Comparison of ENCODE assay signal across 11 mouse cellular contexts in the genomic region with DNA sequence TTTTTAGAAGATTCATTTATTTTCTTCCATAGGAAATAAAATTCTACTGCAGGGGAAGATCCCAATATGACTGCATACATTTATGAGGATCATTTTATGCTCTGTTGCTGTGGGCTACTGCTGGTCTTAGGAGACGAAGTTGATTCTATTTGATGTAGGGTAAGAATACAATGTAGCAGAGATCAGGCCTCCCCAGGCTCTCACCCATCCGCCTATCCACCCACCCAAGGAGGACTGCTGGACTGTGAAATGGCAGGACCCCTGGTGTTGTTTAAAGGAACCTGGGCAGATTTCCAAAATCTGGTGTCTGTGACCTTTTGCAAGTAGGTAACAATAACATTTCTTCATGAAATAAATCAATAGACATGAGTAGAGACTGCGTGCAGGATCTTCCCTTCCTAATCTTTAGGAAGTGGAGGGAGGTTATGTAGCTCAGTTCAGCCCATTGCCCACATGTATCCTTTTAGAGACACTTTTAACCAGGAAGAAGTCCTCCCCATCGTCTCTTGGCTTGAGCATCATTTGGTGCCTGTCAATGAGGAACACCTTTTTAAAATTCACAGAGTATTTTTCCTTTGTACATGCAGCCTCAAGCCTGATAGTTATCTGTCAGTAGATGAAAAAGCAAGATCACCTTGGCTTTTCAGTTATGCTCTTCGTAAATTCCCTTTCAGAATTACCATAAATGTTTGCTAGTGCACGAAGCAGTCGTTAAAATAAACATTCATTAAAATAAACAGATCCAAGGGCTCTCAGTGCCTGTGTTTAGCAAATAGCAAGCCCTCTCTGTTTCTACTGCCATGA.
DNase-seq lines count a peak whose midpoint lies in the region; ATAC-seq lines count a peak whose summit lies in the region.
"Had no signal": no experiment of that assay in that cellular context is flagged by ENCODE, and none has a peak within 500 bp of the region (broad histone marks: within the 10 kb centered on the region; RNA-seq: fewer than 3 reads in every experiment).

No protein-coding gene starts in this region.

- H3K4me3 ChIP-seq in kidney, embryonic 15.5 days (replicated peaks) = no peak overlapping the region
- no peak overlapping the region for H3K4me3 ChIP-seq in forebrain, embryonic 14.5 days (ENCODE audit: low read depth, low read length)
- H3K4me3 ChIP-seq in limb, embryonic 10.5 days = no peak overlapping the region
- H3K4me3 ChIP-seq in neural tube, embryonic 13.5 days = no peak overlapping the region
- H3K4me3 ChIP-seq: liver, embryonic 12.5 days; megakaryocyte, embryonic 14.5 days had no signal

- H3K36me3 ChIP-seq in kidney, embryonic 15.5 days = no peaks in the 10 kb centered on the region
- H3K36me3 ChIP-seq in forebrain, embryonic 14.5 days (ENCODE audit: control insufficient read depth, insufficient read depth, low read length) = no peaks in the 10 kb centered on the region
- no peaks in the 10 kb centered on the region for H3K36me3 ChIP-seq in limb, embryonic 10.5 days
- no peaks in the 10 kb centered on the region for H3K36me3 ChIP-seq in neural tube, embryonic 13.5 days
- H3K36me3 ChIP-seq: liver, embryonic 12.5 days had no signal

- no peaks in the 10 kb centered on the region for H3K9me3 ChIP-seq in kidney, embryonic 15.5 days (replicated peaks)
- no peaks in the 10 kb centered on the region for H3K9me3 ChIP-seq in forebrain, embryonic 14.5 days (replicated peaks; ENCODE audit: control insufficient read depth, low read length)
- H3K9me3 ChIP-seq in limb, embryonic 10.5 days (replicated peaks) = no peaks in the 10 kb centered on the region
- no peaks in the 10 kb centered on the region for H3K9me3 ChIP-seq in neural tube, embryonic 13.5 days
- H3K9me3 ChIP-seq: liver, embryonic 12.5 days had no signal

- no peaks in the 10 kb centered on the region for H3K27me3 ChIP-seq in kidney, embryonic 15.5 days
- no peaks in the 10 kb centered on the region for H3K27me3 ChIP-seq in forebrain, embryonic 14.5 days (replicated peaks; ENCODE audit: control insufficient read depth, insufficient read depth, low read length)
- no peaks in the 10 kb centered on the region for H3K27me3 ChIP-seq in limb, embryonic 10.5 days (ENCODE audit: low read depth, poor library complexity, severe bottlenecking)
- no peaks in the 10 kb centered on the region for H3K27me3 ChIP-seq in neural tube, embryonic 13.5 days
- H3K27me3 ChIP-seq: liver, embryonic 12.5 days; megakaryocyte, embryonic 14.5 days had no signal

- H3K4me1 ChIP-seq in kidney, embryonic 15.5 days = peaks cover 22% of the 10 kb centered on the region
- H3K4me1 ChIP-seq in forebrain, embryonic 14.5 days (ENCODE audit: control insufficient read depth, insufficient read depth, low read length) = peaks cover 17% of the 10 kb centered on the region
- peaks cover 54% of the 10 kb centered on the region for H3K4me1 ChIP-seq in limb, embryonic 10.5 days
- peaks cover 27% of the 10 kb centered on the region for H3K4me1 ChIP-seq in neural tube, embryonic 13.5 days (replicated peaks)
- H3K4me1 ChIP-seq: liver, embryonic 12.5 days; megakaryocyte, embryonic 14.5 days had no signal

- peak overlapping the region; percentile 63 for H3K27ac ChIP-seq in kidney, embryonic 15.5 days
- H3K27ac ChIP-seq in forebrain, embryonic 14.5 days (ENCODE audit: low read depth, low read length) = no peak overlapping the region
- H3K27ac ChIP-seq in limb, embryonic 10.5 days = peak overlapping the region; percentile 93
- peak overlapping the region; percentile 78 for H3K27ac ChIP-seq in neural tube, embryonic 13.5 days (replicated peaks)
- H3K27ac ChIP-seq: liver, embryonic 12.5 days had no signal

- WGBS in kidney, embryonic 15.5 days = 28% methylated on average over 7 of the region's 7 CpGs
- 30% methylated on average over 7 of the region's 7 CpGs for WGBS in forebrain, embryonic 14.5 days
- WGBS in limb, embryonic 10.5 days = 65% methylated on average over 7 of the region's 7 CpGs
- WGBS in neural tube, embryonic 13.5 days = 11% methylated on average over 7 of the region's 7 CpGs

- no peak overlapping the region for H3K9ac ChIP-seq in kidney, embryonic 15.5 days
- no peak overlapping the region for H3K9ac ChIP-seq in forebrain, embryonic 14.5 days (ENCODE audit: low read length)
- no peak overlapping the region; the same call in 1 of the 2 replicates for H3K9ac ChIP-seq in neural tube, embryonic 13.5 days
- H3K9ac ChIP-seq: liver, embryonic 12.5 days had no signal

- no peak overlapping the region for H3K4me2 ChIP-seq in kidney, embryonic 15.5 days
- 0 out of 2 replicates have a peak overlapping the region, but pooled peaks have one; percentile 7 for H3K4me2 ChIP-seq in forebrain, embryonic 14.5 days (ENCODE audit: low read length)
- peak overlapping the region; percentile 24 for H3K4me2 ChIP-seq in neural tube, embryonic 13.5 days
- H3K4me2 ChIP-seq: liver, embryonic 12.5 days had no signal

- no peak for DNase-seq in kidney, adult 8-10 months
- no peak for DNase-seq in forebrain, embryonic 14.5 days (ENCODE audit: low spot score)
- no peak for DNase-seq in limb, embryonic 10.5 days (ENCODE audit: low spot score)
- no peak for DNase-seq in heart, adult 11 months
- no peak for DNase-seq in layer of hippocampus, adult 9-11 months
- DNase-seq: cerebellum, postnatal 25 days had no signal

- ATAC-seq in kidney, embryonic 15.5 days (replicated peaks; ENCODE audit: low FRiP score) = peak; percentile 44; the same call in 1 of the 2 replicates
- ATAC-seq in forebrain, embryonic 14.5 days = no peak
- no peak for ATAC-seq in neural tube, embryonic 13.5 days (ENCODE audit: low read depth)
- no peak for ATAC-seq in inflammation-experienced regulatory T-cells, adult 6 months
- ATAC-seq: liver, embryonic 12.5 days had no signal
